Mouse (Mus musculus) cerebellum, postnatal 10 days (tissue): ENCODE data around the gene Tescl.

Experiments
- DNase-seq, 2 experiments: peaks; one replicate each; pipeline ENCODE4 v3.0.0; 2021; ENCODE audit warnings: mixed read lengths in 2 of 2

Tescl gene

DNA sequence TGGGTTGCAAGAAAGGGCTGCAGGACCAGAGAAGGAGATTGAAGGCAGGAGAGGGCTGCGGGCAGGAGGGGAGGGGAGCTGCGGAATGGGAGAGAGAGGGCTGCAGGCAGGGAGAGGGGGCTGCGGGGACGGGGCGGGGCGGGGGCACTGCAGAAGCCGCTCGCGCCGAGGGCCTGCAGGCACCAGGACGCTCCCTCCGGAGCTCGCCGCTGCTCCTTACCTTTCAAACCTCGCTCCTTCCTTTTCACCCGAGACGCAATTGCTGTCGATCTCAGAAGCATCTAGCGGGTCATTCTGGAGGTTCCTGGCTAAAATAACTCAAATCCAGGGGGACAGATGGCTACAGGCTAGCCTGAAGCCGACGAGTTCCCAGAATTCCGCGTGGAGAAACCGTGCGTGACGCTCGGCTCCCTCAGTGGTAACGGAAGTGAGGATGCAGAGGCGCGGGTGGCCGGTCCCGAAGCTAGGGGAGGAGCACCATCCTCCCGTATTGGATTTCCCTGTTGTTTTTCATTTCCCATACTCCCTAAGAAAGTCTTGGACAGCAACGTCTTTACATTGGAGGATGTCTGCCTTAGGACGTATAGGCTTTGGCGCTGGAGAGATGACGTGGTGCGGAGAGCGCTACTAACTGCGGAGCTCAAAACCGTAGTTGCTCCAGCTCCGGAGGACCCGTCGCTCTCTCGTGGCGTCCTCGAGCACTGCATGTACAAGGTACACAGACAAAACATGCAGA lies 34.6 kb downstream of the Tescl start:
- peak; percentile 89 to 90 for DNase-seq

- DNase-seq = peak in 1 of 2 experiments; percentile 53
These were observed 35.1 kb downstream of the Tescl start for GRCm38 (mm10) chr7:24298635-24298972.

GRCm38 (mm10) chr7:24297361-24298095 lies 36.2 kb downstream of the Tescl start:
- no peak for DNase-seq

DNA sequence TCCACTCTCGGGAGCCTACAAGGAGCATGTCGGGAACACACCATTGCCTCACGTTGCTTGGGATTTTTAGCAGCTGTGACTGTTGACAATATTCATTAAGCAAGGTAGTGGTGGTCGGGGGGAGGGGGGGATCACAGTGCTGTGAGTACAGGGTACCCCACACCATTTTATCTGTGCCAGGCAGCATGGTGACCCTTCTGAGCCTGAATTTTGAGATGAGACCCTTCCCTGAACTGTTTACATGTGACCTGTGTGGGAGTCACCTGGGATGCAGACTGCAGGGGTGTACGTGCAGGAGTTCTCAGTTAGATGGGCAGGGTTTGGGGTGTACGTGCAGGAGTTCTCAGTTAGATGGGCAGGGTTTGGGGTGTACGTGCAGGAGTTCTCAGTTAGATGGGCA lies 37.4 kb downstream of the Tescl start:
- no peak for DNase-seq

GRCm38 (mm10) chr7:24295376-24295775 lies 38.4 kb downstream of the Tescl start:
- no peak for DNase-seq

DNA sequence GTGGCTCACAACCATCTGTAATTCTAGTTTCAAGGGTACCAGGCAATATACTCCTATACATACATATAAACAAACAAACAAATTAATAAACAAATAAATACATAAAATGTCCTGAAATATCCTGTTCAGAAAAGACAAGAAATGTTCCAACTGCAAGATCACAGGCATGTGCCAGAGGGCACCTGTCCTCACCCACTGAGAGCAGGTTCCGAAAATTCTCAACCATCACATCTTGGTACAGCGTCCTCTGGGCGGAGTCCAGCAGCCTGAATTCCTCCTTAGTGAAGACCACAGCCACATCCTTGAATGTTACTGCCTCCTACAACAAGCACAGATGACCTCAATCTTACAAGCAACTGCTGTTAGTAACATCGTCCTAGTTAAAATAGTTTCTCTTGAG lies 39.0 kb downstream of the Tescl start:
- DNase-seq = no peak

DNA sequence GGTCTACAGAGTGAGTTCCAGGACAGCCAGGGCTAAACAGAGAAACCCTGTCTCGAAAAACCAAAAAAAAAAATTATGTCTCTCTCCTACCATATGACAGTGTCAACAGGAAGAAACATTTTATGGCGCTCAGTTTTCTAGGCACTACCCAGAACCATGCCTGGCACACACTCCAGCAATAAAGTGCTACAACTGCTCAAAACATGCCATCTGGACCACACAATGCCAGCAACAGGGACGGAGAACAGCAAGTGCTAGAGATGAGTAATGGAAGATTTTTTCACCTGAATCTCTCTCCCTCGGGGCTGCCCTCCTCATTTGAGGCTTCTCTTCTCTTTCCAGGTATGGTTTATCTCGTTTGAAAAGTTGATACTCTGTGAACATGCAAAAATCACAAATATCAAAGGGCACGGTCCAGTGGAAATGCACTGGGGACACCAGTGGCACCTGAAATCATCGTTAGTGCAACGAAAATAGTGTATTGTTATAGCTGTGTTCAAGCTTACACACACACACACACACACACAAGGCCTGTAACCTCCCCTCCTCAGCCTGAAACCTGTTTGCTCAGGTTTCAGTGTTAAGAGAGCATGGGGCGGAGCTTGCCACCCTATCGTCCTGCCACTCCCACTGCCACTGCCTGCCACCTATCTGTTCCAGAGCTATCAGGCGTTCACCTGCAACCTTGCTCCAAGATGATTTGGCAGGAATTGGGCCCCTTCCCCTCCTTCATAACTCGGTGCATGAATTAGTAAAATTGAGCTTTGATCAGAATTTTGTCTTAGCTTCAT lies 40.5 kb downstream of the Tescl start:
- DNase-seq = no peak

- no peak for DNase-seq
These were observed 42.2 kb downstream of the Tescl start for GRCm38 (mm10) chr7:24291387-24292090.

GRCm38 (mm10) chr7:24290106-24290693 lies 43.5 kb downstream of the Tescl start:
- DNase-seq = no peak

DNA sequence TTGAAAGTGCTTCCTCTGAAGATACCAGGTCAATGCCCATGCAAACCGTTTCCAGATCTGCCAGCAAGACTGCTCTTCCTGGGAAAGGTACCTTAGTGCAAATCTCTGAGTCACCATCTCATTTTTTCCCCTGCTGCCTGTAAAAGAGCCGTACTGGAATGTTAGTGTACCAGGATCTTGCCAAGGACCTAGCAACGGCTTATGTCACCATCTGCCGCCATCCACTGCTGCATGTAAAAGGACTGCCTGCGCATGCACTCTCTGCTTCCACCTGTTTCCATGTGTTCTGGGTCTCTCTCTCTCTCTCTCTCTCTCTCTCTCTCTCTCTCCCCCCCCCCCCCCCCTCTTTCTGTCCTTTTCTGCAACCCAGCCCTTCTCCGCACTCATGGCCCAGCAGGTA lies 45.2 kb downstream of the Tescl start:
- DNase-seq = no peak

DNA sequence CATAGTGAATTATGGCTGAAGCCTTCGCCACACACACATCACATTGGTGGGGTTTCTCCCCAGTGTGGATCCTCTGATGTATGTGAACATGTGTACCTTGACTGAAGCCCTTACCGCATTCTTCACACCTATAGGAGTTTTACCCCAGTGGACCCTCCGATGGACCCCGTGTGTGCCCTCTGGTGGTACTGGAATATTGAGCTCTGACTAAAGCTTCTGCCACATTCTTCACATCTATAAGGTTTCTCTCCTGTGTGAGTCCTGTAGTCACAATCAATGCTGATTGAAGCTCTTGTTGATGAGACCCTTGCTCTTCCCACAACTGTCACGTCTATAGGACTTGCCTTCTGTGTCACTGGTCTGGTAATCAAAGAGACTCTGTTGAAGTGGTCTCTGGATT lies 46.1 kb downstream of the Tescl start:
- peak in 1 of 2 experiments; percentile 30 for DNase-seq

- no peak for DNase-seq
These were observed 46.8 kb downstream of the Tescl start for GRCm38 (mm10) chr7:24286916-24287315.

DNA sequence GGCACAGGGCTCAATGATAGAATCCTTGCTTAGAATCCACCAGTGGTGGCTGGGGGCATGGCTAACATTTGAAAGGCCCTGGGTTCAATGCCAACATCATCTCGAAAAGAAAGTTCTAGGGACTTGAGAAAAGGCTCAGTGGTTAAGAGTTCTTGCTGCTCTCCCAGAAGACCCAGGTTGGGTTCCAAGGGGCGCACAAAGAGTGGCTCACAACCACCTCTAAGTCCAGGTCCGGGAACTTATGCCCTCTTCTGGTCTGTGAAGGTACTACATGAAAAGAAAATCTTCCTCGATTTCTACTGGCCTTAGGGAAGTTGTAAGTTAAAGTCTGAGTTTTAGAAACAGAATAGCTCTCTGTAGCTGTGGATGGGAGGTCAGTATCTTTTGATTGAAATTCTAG lies 47.6 kb downstream of the Tescl start:
- DNase-seq = no peak
